Mouse (Mus musculus): ENCODE data around the gene Kansl1. TPM values are rescaled to one million over a fixed set of nuclear protein-coding genes. Genes with fewer than 3 reads are reported as not detected.
"Not testable (repeated sequence)": the region's sequence is repeated elsewhere in the genome, so short reads cannot be mapped to it uniquely, and the experiment has no call there.

Kansl1 gene
- total and polyA plus RNA-seq, 2 experiments from 2014 or later: 19.0 to 75.5 TPM

DNA sequence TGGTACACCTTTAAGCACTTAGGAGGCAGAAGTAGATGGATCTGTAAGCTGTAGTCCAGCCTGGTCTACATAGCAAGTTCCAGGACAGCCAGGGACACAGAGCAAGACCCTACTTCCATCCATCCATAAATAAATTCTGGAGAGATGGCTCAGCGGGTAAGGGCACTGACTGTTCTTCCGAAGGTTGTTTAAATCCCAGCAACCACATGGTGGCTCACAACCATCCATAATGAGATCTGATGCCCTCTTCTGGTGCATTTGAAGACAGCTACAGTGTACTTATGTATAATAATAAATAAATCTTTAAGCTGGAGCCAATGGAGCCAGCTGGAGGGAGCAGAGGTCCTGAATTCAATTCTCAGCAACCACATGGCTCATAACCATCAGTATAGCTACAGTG lies 20.2 kb downstream of the Kansl1 start:
- H3K4me1 ChIP-seq (ENCODE audit: insufficient read depth, low read length); H3K9me3 ChIP-seq (ENCODE audit: low read length); H3K4me2 ChIP-seq (ENCODE audit: low read depth, low read length); H3K36me3 ChIP-seq (ENCODE audit: insufficient read depth, low read length); H3K27me3 ChIP-seq (ENCODE audit: insufficient read depth, low read length); ATAC-seq; H3K4me3 ChIP-seq (ENCODE audit: low read length); H3K27ac ChIP-seq; H3K9ac ChIP-seq (replicated peaks; ENCODE audit: low read length): not testable (repeated sequence)
- peak; percentile 10 for DNase-seq (ENCODE audit: low spot score)
- WGBS: 32% methylated on average over 2 of the region's 2 CpGs
- peak; percentile 41 for TF ChIP-seq CTCF (IDR thresholded peaks at IDR 0.05; ENCODE audit: low read depth)

DNA sequence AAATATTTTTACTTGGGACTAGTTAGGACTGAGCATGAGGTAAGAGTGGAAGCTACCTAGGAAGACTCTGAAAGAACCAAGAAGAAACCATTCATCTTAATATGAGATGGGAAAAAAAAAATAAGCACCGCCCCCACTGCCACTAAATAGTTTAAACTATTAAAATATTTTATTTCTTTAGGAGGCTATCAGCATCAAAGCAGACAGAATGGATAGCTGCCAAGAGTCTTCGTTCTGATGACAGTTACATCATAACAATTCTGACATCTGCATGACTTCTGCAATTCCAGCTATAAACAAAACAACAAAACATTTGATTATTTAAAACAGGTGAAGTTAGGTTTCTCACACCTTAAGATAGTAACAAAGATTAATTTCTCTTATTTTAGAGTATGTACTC lies 23.1 kb downstream of the Kansl1 start:
- no peak for TF ChIP-seq CTCF (IDR thresholded peaks at IDR 0.05; ENCODE audit: low read depth)
- Histone ChIP-seq H3K4me3 (ENCODE audit: low read length) (no peak overlapping the region), H3K4me1 (ENCODE audit: insufficient read depth, low read length) (no peaks in the 10 kb centered on the region), H3K9ac (replicated peaks; ENCODE audit: low read length) (no peak overlapping the region), H3K27ac (no peak overlapping the region), H3K9me3 (ENCODE audit: low read length) (no peaks in the 10 kb centered on the region), H3K36me3 (ENCODE audit: insufficient read depth, low read length) (no peaks in the 10 kb centered on the region), H3K4me2 (ENCODE audit: low read depth, low read length) (no peak overlapping the region), H3K27me3 (ENCODE audit: insufficient read depth, low read length) (no peaks in the 10 kb centered on the region)
- no peak for DNase-seq (ENCODE audit: low spot score)
- no peak for ATAC-seq
- WGBS: 79% methylated on average over 2 of the region's 2 CpGs

- WGBS: 86% methylated on average over 1 of the region's 1 CpGs
Measured at GRCm38 (mm10) chr11:104445044-104445443, 23.6 kb downstream of the Kansl1 start.

GRCm38 (mm10) chr11:104443359-104443758 lies 25.3 kb downstream of the Kansl1 start:
- Histone ChIP-seq H3K4me1 (ENCODE audit: insufficient read depth, low read length) (no peaks in the 10 kb centered on the region; the same call in 1 of the 2 replicates), H3K36me3 (ENCODE audit: insufficient read depth, low read length) (no peaks in the 10 kb centered on the region), H3K27ac (peak overlapping the region; percentile 100; the same call in 1 of the 2 replicates), H3K27me3 (ENCODE audit: insufficient read depth, low read length) (no peaks in the 10 kb centered on the region), H3K9me3 (ENCODE audit: low read length) (no peaks in the 10 kb centered on the region), H3K4me3 (ENCODE audit: low read length) (peak overlapping the region; percentile 66), H3K4me2 (ENCODE audit: low read depth, low read length) (peak overlapping the region; percentile 87), H3K9ac (replicated peaks; ENCODE audit: low read length) (0 out of 2 replicates have a peak overlapping the region, but pooled peaks have one; percentile 99)
- DNase-seq (ENCODE audit: low spot score) (no peak), ATAC-seq (no peak)
- WGBS: 51% methylated on average over 2 of the region's 2 CpGs
- no peak for TF ChIP-seq CTCF (IDR thresholded peaks at IDR 0.05; ENCODE audit: low read depth)

More at GRCm38 (mm10) chr11:104445044-104445443, 23.6 kb downstream of the Kansl1 start:
- Histone ChIP-seq H3K9ac (replicated peaks; ENCODE audit: low read length) (no peak overlapping the region), H3K4me2 (ENCODE audit: low read depth, low read length) (no peak overlapping the region), H3K36me3 (ENCODE audit: insufficient read depth, low read length) (no peaks in the 10 kb centered on the region), H3K27ac (no peak overlapping the region), H3K27me3 (ENCODE audit: insufficient read depth, low read length) (no peaks in the 10 kb centered on the region), H3K4me1 (ENCODE audit: insufficient read depth, low read length) (no peaks in the 10 kb centered on the region), H3K4me3 (ENCODE audit: low read length) (no peak overlapping the region), H3K9me3 (ENCODE audit: low read length) (no peaks in the 10 kb centered on the region)
- no peak for ATAC-seq
- no peak for DNase-seq (ENCODE audit: low spot score)
- TF ChIP-seq CTCF (IDR thresholded peaks at IDR 0.05; ENCODE audit: low read depth): no peak

GRCm38 (mm10) chr11:104442333-104443136 lies 26.1 kb downstream of the Kansl1 start:
- no peaks in the 10 kb centered on the region for H3K9me3 ChIP-seq (ENCODE audit: low read length)
- ATAC-seq (peak; percentile 95), DNase-seq (ENCODE audit: low spot score) (peak; percentile 96)
- WGBS: under 1% methylated on average over 80 of the region's 82 CpGs
- no peaks in the 10 kb centered on the region for H3K27me3 ChIP-seq (ENCODE audit: insufficient read depth, low read length)
- peak overlapping the region; percentile 66 for H3K4me3 ChIP-seq (ENCODE audit: low read length)
- no peak; the same call in none of the 2 replicates for TF ChIP-seq CTCF (IDR thresholded peaks at IDR 0.05; ENCODE audit: low read depth)
- H3K4me2 ChIP-seq (ENCODE audit: low read depth, low read length): peak overlapping the region; percentile 87
- peak overlapping the region; percentile 99 for H3K9ac ChIP-seq (replicated peaks; ENCODE audit: low read length)
- peak overlapping the region; percentile 100 for H3K27ac ChIP-seq
- no peaks in the 10 kb centered on the region for H3K36me3 ChIP-seq (ENCODE audit: insufficient read depth, low read length)
- peaks cover 4% of the 10 kb centered on the region; the same call in 1 of the 2 replicates for H3K4me1 ChIP-seq (ENCODE audit: insufficient read depth, low read length)

DNA sequence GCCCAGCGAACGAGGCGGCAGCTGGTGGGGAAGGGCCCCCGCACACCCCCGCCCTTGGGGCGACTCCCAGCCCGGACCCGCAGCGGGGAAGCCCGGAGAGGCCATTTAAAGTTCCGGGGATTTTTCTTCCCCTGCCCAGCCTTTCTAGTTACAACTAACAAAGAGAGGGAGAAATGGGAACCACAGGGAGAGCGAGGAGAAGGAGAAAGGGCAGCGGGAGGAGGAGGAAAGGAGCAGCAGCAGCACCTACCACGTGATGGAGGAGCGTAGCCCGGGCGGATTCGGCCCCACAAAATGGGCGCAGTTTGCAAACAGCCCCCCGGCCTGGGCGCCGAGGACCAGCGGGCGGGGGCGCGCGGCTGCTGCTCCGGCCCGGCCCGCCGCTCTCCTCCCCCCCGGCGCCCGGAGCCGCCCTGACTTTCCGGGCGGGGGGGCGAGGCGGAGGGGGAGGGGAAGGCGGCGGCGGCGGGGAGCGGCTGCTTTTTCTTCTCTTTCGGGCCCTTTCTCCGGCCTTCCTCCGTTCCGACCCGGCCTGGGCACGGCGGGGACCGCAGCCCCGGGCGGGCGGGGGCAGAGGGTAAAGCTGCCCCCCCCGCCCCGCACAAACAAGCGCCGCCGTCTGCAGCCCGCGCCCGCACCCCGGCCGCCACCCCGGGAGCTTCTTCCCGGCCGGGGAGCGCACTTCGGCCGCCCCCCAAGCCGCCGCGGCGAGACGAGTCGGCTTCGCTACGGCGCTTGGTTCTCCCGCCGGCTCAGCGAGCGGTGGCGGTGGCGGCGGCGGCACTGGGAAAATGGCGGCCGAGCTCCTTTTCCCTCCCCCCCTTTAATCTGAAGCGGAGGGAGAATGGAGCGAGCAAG lies 27.0 kb downstream of the Kansl1 start:
- Histone ChIP-seq H3K4me1 (ENCODE audit: insufficient read depth, low read length) (peaks cover 4% of the 10 kb centered on the region; the same call in 1 of the 2 replicates), H3K4me2 (ENCODE audit: low read depth, low read length) (peak overlapping the region; percentile 87), H3K36me3 (ENCODE audit: insufficient read depth, low read length) (no peaks in the 10 kb centered on the region), H3K9ac (replicated peaks; ENCODE audit: low read length) (peak overlapping the region; percentile 99), H3K4me3 (ENCODE audit: low read length) (peak overlapping the region; percentile 66), H3K9me3 (ENCODE audit: low read length) (no peaks in the 10 kb centered on the region), H3K27ac (peak overlapping the region; percentile 100), H3K27me3 (ENCODE audit: insufficient read depth, low read length) (no peaks in the 10 kb centered on the region)
- TF ChIP-seq CTCF (IDR thresholded peaks at IDR 0.05; ENCODE audit: low read depth): no peak
- under 1% methylated on average over 58 of the region's 92 CpGs for WGBS
- DNase-seq (ENCODE audit: low spot score) (peak; percentile 87), ATAC-seq (peak; percentile 67)
